Mouse (Mus musculus) hindbrain, embryonic 13.5 days (tissue): ENCODE data around the gene Olfr478. TPM values are rescaled to one million over a fixed set of nuclear protein-coding genes. Genes with fewer than 3 reads are reported as not detected.
"Not testable (repeated sequence)": the region's sequence is repeated elsewhere in the genome, so short reads cannot be mapped to it uniquely, and the experiment has no call there.

ENCODE experiments used
- ATAC-seq: fragments of 200-750 bp; cut with Nextera tagmentation; 2 replicates; pipeline ENCODE4 v1.8.0; 2017; ENCODE audit warnings: moderate TSS enrichment; ENCODE audit not compliant: low FRiP score
- H3K27ac ChIP-seq: fragments of 300-500 bp; sonication (generic); 2 replicates; pipeline ENCODE4 v1.5.1; 2015; ENCODE audit warnings: inconsistent platforms, mild to moderate bottlenecking, moderate library complexity
- H3K27me3 ChIP-seq: fragments of 300-500 bp; sonication (generic); 2 replicates; pipeline ENCODE4 v1.6.1; 2015; ENCODE audit warnings: mild to moderate bottlenecking, inconsistent platforms
- H3K36me3 ChIP-seq: fragments of 300-500 bp; sonication (generic); 2 replicates; pipeline ENCODE4 v1.6.1; 2015; ENCODE audit warnings: mild to moderate bottlenecking, inconsistent platforms
- H3K4me1 ChIP-seq: fragments of 300-500 bp; sonication (generic); replicated peaks from 2 replicates; pipeline ENCODE4 v1.6.1; 2015; ENCODE audit warnings: inconsistent platforms
- H3K4me2 ChIP-seq: fragments of 300-500 bp; sonication (generic); 2 replicates; pipeline ENCODE4 v1.6.1; 2015; ENCODE audit warnings: inconsistent platforms, mild to moderate bottlenecking, moderate library complexity
- H3K4me3 ChIP-seq: fragments of 300-500 bp; sonication (generic); 2 replicates; pipeline ENCODE4 v1.5.1; 2015; ENCODE audit warnings: mild to moderate bottlenecking, inconsistent platforms
- H3K9ac ChIP-seq: fragments of 300-500 bp; sonication (generic); 2 replicates; pipeline ENCODE4 v1.6.1; 2015; ENCODE audit warnings: mild to moderate bottlenecking, inconsistent platforms
- H3K9me3 ChIP-seq: fragments of 300-500 bp; sonication (generic); 2 replicates; pipeline ENCODE4 v1.6.1; 2016; ENCODE audit warnings: inconsistent platforms
- WGBS: fragments of 180-500 bp; shearing (Covaris S2); methylation state at CpG from one replicate; pipeline ENCODE4 v1.1.7; 2015; 5-methylcytosine and 5-hydroxymethylcytosine counted together
- polyA plus RNA-seq: library from polyadenylated mRNA; unstranded; fragments of >200 nt; fragmentation: Nextera tagmentation; extraction: Ambion mirVana; gene quantifications from 2 replicates; pipeline ENCODE4 v1.2.1, GENCODE M21; 2015

Olfr478 gene
- polyA plus RNA-seq, result not detected in 2 replicates

- H3K9me3 ChIP-seq, result no peaks in the 10 kb centered on the region
- H3K27me3 ChIP-seq, result no peaks in the 10 kb centered on the region
- no peak within 1 kb of the TSS for H3K27ac ChIP-seq
- 83% methylated on average over 3 of the region's 3 CpGs for WGBS
- no peak within 1 kb of the TSS for H3K9ac ChIP-seq
- H3K4me3 ChIP-seq, result no peak within 1 kb of the TSS
- H3K4me1 ChIP-seq, result no peaks in the 10 kb centered on the region
- H3K36me3 ChIP-seq, result no peaks in the 10 kb centered on the region
- no peak for ATAC-seq
- H3K4me2 ChIP-seq, result no peak within 1 kb of the TSS
Measured at GRCm38 (mm10) chr7:108033889-108034288, at the start of gene Olfr478. Olfr478 (minus strand) TSS chr7:108033989.

- no peak for ATAC-seq
- H3K27me3 ChIP-seq, result no peaks in the 10 kb centered on the region
- H3K4me1 ChIP-seq, result no peaks in the 10 kb centered on the region
- no peaks in the 10 kb centered on the region for H3K9me3 ChIP-seq
- H3K4me2 ChIP-seq, result no peak within 1 kb of the TSS
- H3K4me3 ChIP-seq, result no peak within 1 kb of the TSS
- no peak within 1 kb of the TSS for H3K27ac ChIP-seq
- H3K9ac ChIP-seq, result no peak within 1 kb of the TSS
- H3K36me3 ChIP-seq, result no peaks in the 10 kb centered on the region
Measured at GRCm38 (mm10) chr7:108079555-108079954, 45.8 kb upstream of the Olfr478 start, which contains the start of gene Olfr481. Olfr481 (plus strand) TSS chr7:108079855.

- Histone ChIP-seq H3K4me1 (no peaks in the 10 kb centered on the region), H3K4me2 (no peak within 1 kb of the TSS), H3K36me3 (no peaks in the 10 kb centered on the region), H3K9ac (no peak within 1 kb of the TSS), H3K27ac (no peak within 1 kb of the TSS), H3K4me3 (no peak within 1 kb of the TSS), H3K9me3 (no peaks in the 10 kb centered on the region), H3K27me3 (no peaks in the 10 kb centered on the region)
- WGBS, result 91% methylated on average over 1 of the region's 1 CpGs
- no peak for ATAC-seq
Measured at GRCm38 (mm10) chr7:108067246-108067645, 33.5 kb upstream of the Olfr478 start, which contains the start of gene Olfr480. Olfr480 (minus strand) TSS chr7:108067346.

- whole genome bisulfite sequencing, result 91% methylated on average over 2 of the region's 2 CpGs
- ATAC-seq, result no peak
- no peak within 1 kb of the TSS for H3K9ac ChIP-seq
- no peaks in the 10 kb centered on the region for H3K36me3 ChIP-seq
- no peak within 1 kb of the TSS for H3K4me3 ChIP-seq
- H3K4me1 ChIP-seq, result no peaks in the 10 kb centered on the region
- H3K27ac ChIP-seq, result no peak within 1 kb of the TSS
- H3K4me2 ChIP-seq, result no peak within 1 kb of the TSS
- no peaks in the 10 kb centered on the region for H3K9me3 ChIP-seq
- H3K27me3 ChIP-seq, result no peaks in the 10 kb centered on the region
Measured at GRCm38 (mm10) chr7:108050393-108050792, 16.6 kb upstream of the Olfr478 start, which contains the start of gene Olfr479. Olfr479 (plus strand) TSS chr7:108050693.

- not testable (repeated sequence) for ATAC-seq, H3K27ac ChIP-seq, H3K9ac ChIP-seq, H3K27me3 ChIP-seq, H3K4me1 ChIP-seq, H3K4me3 ChIP-seq, H3K9me3 ChIP-seq, H3K4me2 ChIP-seq, H3K36me3 ChIP-seq
Measured at GRCm38 (mm10) chr7:108014256-108014655, 19.5 kb downstream of the Olfr478 start.

GRCm38 (mm10) chr7:107986393-107986792, 47.4 kb downstream of the Olfr478 start, which contains the start of gene Olfr477:
Olfr477 (plus strand) TSS chr7:107986693.
- no peak within 1 kb of the TSS for H3K27ac ChIP-seq
- no peak within 1 kb of the TSS for H3K9ac ChIP-seq
- ATAC-seq, result no peak
- no peak within 1 kb of the TSS for H3K4me2 ChIP-seq
- no peaks in the 10 kb centered on the region for H3K36me3 ChIP-seq
- no peaks in the 10 kb centered on the region for H3K4me1 ChIP-seq
- H3K9me3 ChIP-seq, result no peaks in the 10 kb centered on the region
- H3K27me3 ChIP-seq, result no peaks in the 10 kb centered on the region
- WGBS, result 80% methylated on average over 2 of the region's 2 CpGs
- H3K4me3 ChIP-seq, result no peak within 1 kb of the TSS

Other genes with a start within 250 kb of the Olfr478 start
- gene Ovch2, start 232.8 kb downstream of the Olfr478 start, polyA plus RNA-seq, result not detected in 2 replicates
- gene Olfr467, start 221.7 kb downstream of the Olfr478 start, polyA plus RNA-seq, result not detected in 2 replicates
- not detected in 2 replicates for gene Olfr469, start 208.4 kb downstream of the Olfr478 start, polyA plus RNA-seq
- gene Olfr470, start 186.5 kb downstream of the Olfr478 start, polyA plus RNA-seq, result not detected in 2 replicates
- gene Olfr472, start 136.1 kb downstream of the Olfr478 start, polyA plus RNA-seq, result not detected in 2 replicates
- not detected in 2 replicates for gene Olfr473, start 103.5 kb downstream of the Olfr478 start, polyA plus RNA-seq
- gene Olfr474, start 79.3 kb downstream of the Olfr478 start, polyA plus RNA-seq, result not detected in 2 replicates
- not detected in 2 replicates for gene Olfr476, start 69.2 kb downstream of the Olfr478 start, polyA plus RNA-seq
- not detected in 2 replicates for gene Olfr477, start 47.3 kb downstream of the Olfr478 start, polyA plus RNA-seq
- not detected in 2 replicates for gene Olfr479, start 16.7 kb upstream of the Olfr478 start, polyA plus RNA-seq
- gene Olfr480, start 33.4 kb upstream of the Olfr478 start, polyA plus RNA-seq, result not detected in 2 replicates
- gene Olfr481, start 45.9 kb upstream of the Olfr478 start, polyA plus RNA-seq, result not detected in 2 replicates
- gene Olfr482, start 63.6 kb upstream of the Olfr478 start, polyA plus RNA-seq, result not detected in 2 replicates
- gene Olfr483, start 66.9 kb upstream of the Olfr478 start, polyA plus RNA-seq, result not detected in 2 replicates
- not detected in 2 replicates for gene Olfr484, start 93.5 kb upstream of the Olfr478 start, polyA plus RNA-seq
- not detected in 2 replicates for gene Olfr485, start 125.9 kb upstream of the Olfr478 start, polyA plus RNA-seq
- not detected in 2 replicates for gene Olfr486, start 138.8 kb upstream of the Olfr478 start, polyA plus RNA-seq
- gene Olfr487, start 180.6 kb upstream of the Olfr478 start, polyA plus RNA-seq, result not detected in 2 replicates
- gene Olfr488, start 224.4 kb upstream of the Olfr478 start, polyA plus RNA-seq, result not detected in 2 replicates